Mouse (Mus musculus) right cerebral cortex, adult 2 months (tissue): ENCODE data around the gene Iqcf1.

ENCODE experiments used
- DNase-seq, 2 experiments: peaks; one replicate each; pipeline ENCODE4 v3.0.0; 2021 to 2022; ENCODE audit warnings: low spot score in 2 of 2

The Iqcf1 gene

DNA sequence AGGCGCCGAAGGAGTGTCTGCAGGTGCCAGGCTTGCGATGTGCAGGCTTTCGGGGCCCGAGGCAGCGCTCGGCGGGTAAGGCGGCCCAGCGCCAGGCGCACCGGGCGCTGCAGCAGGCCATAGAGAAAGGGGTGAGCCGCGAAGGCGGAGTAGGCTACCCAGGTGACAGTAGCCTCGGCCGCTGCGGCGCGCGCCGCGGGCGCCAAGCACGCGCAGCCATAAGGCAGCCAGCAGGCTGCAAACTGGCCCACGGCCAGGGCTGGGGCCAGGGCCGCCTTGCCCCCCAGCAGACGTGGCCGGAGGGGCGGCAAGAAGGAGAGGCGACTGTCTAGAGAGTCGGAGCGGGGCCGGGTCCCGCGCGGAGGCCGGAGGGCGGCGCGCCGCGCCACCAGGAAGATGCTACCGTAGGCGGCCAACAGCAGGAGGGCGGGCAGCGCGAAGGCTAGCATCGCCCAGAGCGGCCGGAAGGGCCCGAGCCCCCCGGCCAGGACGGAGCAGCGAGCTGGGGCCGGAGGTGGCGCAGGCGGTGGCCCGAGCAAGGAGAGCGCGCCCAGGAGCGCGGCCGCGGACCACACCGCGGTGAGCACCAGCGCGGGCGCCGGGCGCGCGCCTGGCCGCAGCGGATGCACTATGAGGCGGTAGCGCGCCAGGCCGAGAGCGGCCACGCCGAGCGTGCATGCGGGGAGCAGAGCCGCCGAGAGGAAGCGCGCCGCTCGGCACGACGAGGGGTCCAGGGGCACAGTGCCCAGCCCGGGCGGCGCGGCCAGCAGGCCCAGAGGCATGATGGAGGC, 34.8 kb upstream of the Iqcf1 start:
- DNase-seq, result peak; percentile 64 to 80

DNA sequence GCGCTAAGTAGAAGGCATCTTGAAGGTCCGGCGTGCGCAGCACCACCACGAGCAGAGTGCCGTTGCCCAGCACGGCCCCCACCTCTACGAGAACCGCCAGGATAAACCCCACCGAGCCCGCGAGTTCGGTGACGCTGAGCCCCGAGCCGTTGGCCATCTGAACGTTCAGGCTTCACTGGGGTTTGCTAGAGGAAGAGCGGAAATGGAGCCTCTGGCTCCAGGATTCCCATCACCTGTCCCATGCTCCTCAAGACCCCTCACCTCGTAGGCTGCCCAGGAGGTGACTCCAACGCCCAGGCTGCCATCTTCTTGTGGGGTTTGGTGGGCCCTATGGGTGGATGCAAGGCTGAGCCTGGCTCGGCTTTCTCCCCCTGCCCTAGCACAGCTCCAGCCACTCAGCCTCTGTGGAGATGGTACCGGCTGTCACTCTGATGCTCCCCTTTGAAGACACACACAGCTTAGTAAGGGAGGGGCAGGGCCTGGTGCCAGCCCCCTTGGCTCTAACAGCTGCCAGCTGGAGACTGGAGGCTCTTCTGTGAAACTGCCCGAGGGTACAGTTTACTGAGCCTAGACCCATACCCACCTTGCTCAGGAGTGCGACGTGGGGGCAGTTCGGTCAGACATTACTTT, 34.1 kb upstream of the Iqcf1 start, which contains the start of gene Gpr62:
Gpr62 (minus strand) TSS at position 368 of the 630 bp plus-strand sequence.
- DNase-seq, result no peak

DNA sequence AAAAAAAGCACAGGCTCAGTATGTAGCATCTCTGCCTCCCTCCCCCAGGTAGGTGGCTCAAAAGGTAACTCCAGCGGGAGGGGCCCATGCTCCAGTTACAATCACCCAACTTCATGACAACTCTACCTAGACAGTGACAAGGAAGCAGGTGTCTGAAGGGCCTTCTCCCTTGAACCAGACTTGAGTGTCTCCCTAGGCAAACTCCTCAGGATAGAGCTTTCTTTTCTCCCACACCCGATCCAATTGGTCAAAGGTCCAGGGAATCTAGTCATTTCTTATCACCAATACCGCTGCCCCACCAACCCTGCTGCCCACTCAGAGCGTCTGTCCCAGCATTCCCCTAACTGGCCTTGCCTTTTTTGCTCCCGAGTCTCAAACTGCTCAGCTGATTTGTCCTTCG, 33.0 kb upstream of the Iqcf1 start:
- DNase-seq, result no peak

DNA sequence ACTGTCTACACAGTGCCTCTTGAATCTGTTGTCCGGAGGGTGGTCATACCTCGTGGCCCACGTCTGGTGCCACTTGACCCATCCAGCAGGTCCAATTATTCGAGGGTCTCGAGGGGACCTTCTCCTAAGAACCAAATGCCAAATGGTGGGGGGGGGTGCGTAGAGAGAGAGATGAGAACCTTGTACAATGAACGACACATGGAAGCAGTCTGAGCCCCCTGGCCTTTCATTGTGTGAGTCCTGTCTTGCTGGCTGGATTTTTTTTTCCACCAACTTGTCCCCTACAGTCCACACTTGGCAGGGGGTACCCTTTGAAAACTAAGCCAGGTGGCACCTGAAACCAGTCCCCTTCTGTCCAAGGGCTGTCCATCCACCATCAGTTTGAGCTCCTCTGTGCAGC, 32.0 kb upstream of the Iqcf1 start:
- no peak for DNase-seq

DNA sequence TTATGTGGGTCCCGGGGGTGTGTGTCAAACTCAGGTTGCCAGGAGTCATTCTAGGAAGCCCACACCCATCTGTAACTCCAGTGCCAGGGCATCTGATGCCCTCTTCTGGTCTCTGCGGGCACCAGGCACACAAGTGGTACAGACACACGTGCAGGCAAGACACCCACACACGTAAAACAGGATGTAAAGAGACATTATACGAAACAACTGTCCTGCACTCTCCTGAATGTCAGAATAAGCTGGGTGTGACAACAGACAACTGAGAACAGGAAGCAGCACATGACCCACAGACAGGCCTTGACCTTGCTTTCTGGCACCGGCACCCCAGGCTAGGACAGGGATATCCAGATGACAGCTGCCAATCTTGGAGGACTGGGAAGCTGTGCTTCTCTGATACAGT, 30.4 kb upstream of the Iqcf1 start:
- DNase-seq, result no peak

DNA sequence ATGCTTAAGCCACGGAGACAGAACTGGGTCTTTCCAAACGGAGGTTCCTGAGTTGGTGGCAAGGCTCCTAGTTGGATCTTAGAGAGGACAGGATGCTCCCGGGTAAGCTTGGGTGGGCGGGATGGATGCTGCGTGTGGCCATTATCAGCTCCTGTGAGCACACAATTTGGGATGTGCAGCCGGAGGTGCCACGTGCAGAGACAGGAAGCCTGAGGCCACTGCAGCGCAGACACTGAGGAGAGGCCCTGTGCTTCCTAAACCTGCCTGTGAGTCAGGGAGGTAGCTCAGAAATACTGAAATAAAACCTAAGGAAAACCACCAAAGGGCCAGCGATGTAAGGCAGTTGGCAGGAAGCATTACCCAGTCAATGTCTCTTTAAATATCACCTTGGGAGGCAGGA, 30.0 kb upstream of the Iqcf1 start:
- no peak for DNase-seq

DNA sequence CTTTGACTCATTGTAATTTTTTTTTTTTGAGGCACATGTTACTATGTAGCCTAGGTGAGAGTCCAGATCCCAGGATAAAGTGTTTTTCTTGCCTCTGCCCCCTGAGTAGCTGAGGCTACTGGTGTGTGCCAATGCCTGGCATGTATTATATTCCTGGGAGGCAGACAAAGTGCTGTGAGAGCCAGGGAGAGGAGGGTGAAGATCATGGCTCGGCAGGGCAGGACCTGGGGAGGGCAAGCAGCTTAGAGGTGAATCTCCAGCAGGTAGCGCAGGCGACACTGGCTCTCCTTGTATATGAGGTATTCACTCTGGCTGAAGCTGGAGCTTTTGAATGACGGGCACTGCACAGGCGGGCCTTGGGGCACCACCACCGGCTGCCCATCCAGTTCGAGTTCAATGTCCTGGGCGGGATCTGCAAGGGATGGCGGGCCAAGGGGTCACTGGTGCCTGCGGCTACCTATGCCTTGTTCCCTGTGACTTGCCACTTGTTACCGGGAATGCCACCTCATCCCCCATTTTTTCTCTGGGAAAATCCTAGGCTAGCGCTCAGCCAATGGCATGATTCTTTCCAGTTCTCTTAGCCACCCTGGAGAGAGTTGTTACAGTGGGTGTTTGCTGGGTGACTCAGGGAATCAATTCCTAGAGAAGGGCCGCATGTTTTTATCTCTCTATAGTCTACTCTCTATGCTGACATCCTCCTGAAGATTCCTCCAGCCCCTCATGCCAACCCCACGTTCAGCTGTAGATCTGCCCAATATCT, 28.6 kb upstream of the Iqcf1 start:
- no peak for DNase-seq

DNA sequence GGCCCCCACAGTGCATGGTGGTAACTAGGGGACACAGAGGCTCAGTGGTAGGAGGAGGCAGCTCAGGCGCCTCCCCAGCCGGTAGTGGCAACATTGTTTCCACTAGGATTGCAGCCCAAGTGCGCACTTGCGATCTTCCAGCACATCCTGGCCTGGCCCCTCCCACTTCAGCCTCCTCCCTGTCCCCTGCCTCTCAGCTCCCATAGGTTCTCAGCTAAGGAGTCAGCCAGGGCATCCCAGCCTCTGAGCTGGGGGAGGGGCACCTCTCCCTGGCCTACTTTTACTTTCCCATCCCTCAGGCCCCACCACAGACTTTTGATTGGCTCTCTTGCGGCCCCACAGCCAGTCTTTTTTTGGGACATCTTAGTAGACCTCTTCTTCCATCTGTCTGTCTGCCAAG, 27.9 kb upstream of the Iqcf1 start:
- DNase-seq, result no peak

DNA sequence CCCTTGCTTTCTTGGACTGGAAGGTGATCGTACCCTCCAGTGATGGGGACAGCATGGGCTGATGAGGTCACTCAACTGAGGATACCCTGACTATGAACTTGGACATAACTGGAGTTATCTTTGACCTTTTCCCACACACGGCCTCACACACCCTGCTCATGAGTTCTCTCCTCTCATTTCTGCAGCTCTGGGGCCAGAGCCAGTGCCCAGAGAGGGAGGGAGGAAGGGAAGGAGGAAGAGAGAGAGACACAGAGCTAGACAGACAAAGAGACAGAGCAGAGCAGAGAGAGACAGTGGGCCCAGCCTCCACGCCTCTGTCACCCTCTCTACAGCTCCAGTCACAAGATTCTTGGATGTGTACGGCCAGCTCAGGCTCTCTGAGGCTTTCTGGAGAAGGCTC, 27.4 kb upstream of the Iqcf1 start:
- no peak for DNase-seq

DNA sequence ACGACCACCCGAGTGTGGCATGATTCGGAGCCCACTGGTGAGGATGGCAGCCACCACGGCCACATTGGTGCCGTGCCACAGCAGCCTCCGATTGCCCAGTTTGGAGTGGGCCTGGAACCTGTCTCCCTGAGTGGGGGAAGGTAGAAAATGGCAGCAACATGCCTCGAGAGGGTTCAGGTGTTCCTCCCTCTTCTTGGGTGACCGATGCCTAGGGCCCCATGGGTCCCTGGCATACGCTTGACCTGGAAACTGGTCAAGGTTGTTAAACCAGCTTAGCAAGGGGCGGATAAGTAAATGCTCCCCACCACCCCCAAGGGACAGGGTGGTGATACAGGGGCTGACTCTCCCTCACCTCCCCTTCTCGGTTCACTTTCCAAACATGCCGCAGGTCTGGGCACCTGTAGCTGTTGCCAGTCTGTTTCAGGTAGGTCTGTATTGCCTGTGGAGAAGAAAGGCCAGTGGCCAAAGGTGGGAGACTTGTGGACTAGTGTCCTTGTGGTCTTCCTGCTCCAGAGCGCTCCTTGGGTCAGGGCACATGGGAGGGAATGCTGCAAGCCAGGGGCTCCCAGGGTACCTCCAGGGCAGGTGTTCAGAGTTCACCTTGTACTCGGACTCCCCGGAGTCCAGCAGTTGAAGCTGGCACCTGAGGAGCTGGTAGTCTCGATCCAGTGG, 26.6 kb upstream of the Iqcf1 start:
- no peak for DNase-seq

DNA sequence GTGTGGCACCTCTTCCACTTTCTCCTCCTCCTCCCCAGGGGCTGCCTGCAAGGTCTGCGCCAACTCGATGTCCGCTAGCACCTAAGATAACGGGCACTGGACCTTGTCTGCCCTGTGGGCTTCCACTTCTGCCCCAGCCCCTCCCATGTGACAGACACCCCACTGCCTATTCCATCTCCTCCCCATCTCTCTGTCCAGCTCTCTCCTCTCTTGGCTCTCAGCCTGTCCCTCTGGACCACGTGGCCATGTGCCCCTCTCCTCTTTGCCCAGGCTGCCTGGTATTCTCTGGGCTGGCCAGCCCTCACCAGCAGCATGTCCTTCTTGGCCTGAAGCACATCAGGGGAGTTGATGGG, 26.0 kb upstream of the Iqcf1 start:
- no peak for DNase-seq

DNA sequence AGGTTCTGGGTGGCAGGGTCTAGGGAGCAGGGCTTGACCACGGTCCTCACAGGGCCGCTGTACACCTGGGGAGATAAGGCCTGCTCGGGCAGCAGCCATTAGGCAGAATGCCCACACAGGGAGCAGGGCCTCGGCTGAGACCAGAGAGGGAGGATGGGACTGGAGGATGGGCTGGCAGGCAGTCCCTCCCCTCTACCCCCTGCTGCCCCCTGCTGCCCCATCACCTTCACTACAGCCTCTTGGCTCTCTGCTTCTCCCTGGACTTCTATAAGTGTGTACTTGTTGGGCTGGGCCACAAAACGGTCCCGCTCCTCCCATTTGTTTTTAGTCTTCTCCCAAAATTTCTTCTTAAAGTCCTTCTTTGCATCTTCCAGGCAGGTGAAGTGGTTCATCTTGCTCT, 25.3 kb upstream of the Iqcf1 start:
- DNase-seq, result no peak

DNA sequence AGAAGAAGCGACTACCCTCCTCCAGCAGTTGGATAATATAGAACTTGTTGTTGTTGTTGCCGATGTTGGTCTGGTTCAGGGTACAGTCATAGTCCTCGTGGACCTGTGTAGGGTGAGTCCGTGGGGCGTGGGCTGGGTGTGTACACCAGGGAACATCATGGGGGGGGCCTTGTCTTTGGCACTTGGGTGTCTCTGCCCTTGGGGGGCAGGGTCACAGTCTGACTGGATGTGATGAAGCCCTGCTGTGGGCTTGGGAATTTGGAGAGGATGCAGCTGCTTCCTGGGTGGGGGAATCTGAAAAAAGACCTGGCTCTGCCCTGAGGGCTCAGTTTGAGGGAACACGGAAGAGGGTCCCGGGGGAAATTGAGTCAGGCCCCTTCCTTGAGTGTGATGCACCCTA, 24.7 kb upstream of the Iqcf1 start:
- no peak for DNase-seq

DNA sequence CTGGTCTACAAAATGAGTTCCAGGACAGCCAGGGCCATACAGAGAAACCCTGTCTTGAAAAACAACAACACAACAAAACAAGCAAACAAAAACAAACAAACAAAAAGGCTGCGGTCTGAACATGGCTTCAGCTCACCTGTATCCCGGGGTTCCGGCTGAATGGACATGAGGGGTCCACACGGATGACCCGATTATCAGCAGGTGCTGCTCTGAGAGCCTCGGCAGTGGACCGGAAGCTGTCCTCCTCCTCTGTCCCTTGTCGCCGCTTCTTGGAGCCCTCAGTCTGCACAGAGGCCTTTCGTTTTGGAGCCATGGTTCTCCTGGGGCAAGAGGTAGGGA, 24.1 kb upstream of the Iqcf1 start, which contains the start of gene Rrp9:
Rrp9 (plus strand) TSS at position 301 of the 339 bp plus-strand sequence.
- no peak for DNase-seq

DNA sequence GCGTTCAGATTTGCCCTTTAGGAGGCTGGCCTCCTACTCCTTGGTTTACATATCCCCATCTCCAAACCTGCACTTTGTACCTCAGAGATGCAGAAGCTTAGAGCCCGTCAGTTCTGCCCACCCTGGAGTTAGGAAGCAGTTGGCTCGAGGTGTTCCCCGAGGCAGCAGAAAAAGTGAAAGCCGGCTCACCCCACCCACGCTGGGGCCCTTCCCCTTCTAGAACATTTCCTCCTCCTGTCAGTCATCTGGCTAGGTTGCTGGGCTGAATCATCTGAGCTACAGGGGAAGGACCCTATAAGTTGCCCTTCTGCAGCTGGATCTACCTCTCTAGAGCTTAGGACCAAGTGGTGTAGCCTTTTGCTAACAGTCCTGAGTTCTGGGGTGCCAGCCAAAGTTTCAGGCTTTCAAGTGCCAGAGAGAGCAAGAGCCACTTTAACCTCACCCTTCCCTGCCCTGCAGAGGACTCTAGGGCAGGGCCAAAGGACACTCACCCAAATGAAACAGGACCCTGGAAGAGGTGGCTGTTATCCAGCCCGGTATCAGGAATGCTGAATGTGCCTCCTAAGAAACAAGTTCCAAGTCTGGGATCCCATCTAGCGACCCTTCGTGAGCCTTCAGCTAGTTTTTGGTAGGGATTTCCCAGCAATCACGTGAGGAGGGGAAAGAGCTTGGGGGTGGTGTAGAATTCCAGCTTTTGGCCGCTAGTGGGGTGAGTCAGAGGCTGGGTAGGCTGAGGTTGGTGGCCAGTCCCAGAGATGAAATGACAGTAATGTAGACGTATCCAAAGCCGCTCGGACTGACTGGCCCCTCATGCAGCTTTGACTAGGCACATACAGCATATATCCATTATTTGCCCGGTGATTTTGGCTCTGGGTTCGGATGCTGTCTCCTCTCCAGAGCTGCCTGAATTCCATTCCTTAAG, 23.5 kb upstream of the Iqcf1 start:
- no peak for DNase-seq

DNA sequence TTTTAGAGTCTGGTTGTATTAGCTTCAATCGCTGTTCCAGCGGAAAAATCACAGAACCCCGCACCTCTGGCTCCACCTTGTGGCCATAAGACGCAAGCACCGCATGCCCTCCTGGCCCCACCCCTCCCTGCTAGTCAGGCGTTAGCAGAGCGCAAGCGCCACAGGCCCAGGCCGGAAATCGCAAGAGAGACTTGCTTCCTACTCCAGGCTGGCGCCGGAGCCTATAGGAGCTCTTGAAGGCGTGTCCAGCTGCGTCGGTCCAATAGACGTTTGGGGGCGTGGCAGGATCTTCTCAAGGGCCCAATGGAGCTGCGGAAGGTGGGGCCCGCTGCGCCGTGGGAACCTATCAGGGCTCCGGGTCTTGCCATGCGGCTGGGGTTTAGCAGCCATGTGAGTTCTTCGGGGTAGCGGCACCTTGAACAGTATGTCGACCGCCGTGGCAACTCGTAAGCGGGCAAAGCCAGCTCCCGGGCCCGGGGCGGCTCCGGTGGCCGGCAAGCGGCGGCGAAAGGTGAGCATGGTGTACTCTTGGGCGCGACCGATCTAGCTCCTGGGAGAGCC, 22.8 kb upstream of the Iqcf1 start, which contains the start of gene Parp3:
Parp3 (minus strand) TSS at position 26 of the 561 bp plus-strand sequence.
- peak; percentile 99 for DNase-seq

DNA sequence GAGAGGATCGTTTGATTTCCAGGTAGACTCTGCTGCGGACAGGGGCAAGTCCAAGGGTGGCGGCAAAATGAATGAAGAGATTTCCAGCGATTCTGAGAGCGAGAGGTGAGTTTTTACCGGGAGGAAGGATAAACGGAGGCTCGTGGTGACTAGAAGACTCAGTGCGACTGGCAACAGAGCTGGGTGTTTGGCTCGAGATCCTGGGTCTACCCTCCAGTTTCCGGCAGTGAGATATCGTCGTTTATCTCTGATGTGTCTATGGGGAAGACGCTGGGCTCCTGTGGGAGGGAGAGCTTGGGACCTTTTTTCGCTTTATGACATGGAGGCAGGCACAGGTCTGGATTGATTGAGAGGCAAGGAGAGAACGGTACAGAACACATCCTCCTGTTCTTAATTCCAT, 22.1 kb upstream of the Iqcf1 start:
- DNase-seq, result no peak

DNA sequence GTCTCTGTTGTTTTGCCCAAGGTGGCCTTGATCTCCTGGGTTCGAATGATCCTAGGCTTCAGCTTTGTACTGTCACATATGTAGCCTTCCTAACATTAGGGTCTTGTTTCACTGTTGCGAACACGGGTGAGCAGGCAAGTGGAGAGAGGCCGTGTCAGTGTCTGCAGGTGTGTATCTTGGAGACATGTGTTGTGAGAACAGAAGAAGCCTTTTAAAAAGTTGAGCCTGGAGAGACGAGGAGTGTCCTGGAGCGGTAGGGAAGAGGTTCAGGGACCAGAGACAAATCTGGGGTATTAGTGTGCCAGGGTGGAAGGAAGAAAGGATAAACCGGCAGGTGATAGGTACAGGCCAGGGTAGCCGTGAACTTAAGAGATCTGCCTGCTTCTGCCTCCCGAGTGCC, 21.7 kb upstream of the Iqcf1 start:
- DNase-seq, result no peak

DNA sequence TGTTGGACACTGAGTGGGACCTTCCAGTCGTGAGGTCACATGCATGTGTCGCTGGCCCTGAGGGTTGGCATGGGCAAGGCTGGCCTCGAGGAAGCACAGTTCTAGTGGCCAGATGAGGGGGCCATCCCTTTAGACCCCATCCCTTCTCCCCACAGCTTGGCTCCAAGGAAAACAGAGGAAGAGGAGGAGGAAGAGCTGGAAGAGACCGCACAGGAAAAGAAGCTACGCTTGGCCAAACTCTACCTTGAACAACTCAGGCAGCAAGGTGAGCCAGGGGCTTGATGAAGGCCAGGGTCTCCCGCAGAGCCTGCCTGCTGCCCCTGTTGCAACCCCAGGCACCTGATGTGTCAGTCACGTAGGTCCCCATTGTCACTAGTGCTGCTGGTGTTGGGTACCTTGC, 19.2 kb upstream of the Iqcf1 start:
- no peak for DNase-seq

DNA sequence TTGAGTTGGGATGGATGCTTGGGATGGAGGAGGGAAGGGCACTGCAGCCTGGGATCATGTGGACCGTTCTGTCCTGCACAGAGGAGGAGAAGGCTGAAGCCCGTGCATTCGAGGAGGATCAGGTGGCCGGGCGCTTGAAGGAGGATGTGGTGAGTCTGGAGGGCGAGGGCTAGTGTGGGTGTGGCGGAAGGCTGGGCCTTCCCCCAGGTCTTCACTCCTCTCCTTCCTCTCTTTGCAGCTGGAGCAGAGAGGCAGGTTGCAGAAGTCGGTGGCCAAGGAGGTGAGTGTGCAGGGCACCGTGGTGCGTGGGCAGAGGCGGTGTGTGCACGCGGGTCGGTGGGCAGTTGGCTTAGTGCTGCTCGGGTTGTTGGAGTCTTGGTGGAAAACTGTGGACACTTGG, 18.7 kb upstream of the Iqcf1 start:
- no peak for DNase-seq

DNA sequence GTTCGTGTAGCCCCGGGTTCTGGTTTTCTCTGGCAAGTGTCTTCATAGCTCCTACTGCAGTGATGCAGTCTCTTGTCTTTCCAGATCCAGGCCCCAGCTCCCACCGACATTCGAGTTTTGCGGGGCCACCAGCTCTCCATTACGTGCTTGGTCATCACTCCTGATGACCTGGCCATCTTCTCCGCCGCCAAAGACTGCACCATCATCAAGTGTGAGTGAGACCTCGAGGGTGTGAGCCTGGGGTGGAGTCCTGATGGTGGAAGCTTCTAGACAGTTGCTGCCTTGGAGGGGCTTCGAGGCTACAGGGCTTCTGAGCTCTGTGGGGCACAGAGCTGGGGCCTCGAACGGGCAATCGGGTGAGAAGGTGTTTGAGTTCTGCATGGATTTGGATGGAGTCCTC, 18.1 kb upstream of the Iqcf1 start:
- no peak for DNase-seq
